Mouse (Mus musculus): ENCODE measurements around the gene 6030408B16Rik. TPM values are rescaled to one million over a fixed set of nuclear protein-coding genes. Genes with fewer than 3 reads are reported as not detected.
A peak's percentile ranks its signal among the peaks of the same experiment; 100 is the strongest.

Gene 6030408B16Rik
- under 1 TPM; 0.26 to 0.27 TPM for total RNA-seq (2021)
- long read RNA-seq, experiment 1, result 0 reads
- long read RNA-seq, experiment 2, partial matches to known transcripts, result 0 of 1 reads
- long read RNA-seq, experiment 2, other reads (novel, unspliced or antisense), result 0 of 1 reads

GRCm38 (mm10) chr15:101293025-101293621, at the start of gene 6030408B16Rik:
TSS of gene 6030408B16Rik (plus strand) at chr15:101293212.
- no peak for DNase-seq (ENCODE audit: low spot score)

DNA sequence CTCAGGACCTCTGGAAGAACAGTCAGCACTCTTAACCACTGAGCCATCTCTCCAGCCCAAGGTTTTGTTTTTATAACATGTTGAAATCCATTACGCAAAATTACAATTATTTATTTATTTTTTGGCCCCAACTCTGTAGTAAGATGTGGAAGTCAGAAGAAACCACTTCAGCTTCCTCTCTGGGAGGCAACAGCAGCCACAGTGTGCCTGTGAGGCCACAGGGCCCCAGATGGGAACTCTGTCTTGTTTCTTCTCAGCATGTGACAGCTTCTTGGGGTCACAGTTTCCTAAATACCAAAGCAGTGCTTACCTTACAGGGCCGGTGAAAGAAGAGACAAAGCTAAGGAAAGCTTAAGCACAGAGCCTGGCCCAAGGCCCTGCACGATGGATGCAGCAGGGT, 49.0 kb upstream of the 6030408B16Rik start:
- no peak for DNase-seq (ENCODE audit: low spot score)

DNA sequence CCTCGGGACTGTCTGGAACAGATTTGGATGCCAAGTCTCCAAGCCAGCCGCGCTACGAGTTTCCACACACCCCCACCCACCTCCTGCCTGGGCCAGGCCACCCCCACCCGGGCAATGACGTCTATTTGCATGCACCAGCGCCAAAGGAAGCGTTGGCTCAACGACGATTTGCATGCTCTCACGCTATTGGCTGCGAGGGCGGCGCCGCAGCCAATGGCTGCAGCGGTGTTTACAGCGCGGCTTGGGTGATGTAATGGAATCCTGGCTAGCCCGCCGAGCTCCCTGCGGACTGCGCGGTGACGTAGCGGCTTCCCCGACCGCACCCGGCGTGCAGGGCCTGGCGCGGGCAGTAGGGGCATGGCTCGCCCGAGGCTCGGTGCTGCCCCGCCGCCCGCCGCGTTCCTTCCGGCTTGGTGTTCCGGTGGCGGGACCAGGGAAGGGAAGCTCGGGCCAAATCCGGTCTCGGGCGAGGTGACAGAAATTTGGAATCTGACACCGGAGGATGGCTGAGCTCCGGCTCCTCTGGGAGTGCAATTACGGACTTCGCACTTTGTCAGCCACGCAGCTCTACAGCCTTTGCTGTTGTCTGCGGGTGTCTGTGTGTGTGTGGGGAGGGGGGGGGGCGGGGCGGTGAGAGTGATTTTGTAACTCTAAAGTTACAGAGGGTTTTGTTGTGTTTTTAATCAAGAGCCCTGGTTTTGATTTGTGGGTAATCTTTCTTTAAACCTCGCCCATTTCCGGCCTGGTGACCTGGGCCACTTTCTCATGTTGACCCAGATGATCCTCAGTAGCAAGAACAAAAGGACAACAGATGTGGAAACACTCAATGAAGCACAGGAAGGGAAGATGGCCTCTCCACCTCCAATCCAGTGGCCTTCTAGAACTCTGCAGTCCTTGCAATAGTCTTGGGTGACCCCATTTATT, 46.5 kb upstream of the 6030408B16Rik start:
- DNase-seq (ENCODE audit: low spot score), result peak; percentile 97

- DNase-seq (ENCODE audit: low spot score), result no peak
Measured at GRCm38 (mm10) chr15:101247155-101247498, 45.9 kb upstream of the 6030408B16Rik start.

GRCm38 (mm10) chr15:101248029-101248710, 44.8 kb upstream of the 6030408B16Rik start:
- DNase-seq (ENCODE audit: low spot score), result peak; percentile 68

DNA sequence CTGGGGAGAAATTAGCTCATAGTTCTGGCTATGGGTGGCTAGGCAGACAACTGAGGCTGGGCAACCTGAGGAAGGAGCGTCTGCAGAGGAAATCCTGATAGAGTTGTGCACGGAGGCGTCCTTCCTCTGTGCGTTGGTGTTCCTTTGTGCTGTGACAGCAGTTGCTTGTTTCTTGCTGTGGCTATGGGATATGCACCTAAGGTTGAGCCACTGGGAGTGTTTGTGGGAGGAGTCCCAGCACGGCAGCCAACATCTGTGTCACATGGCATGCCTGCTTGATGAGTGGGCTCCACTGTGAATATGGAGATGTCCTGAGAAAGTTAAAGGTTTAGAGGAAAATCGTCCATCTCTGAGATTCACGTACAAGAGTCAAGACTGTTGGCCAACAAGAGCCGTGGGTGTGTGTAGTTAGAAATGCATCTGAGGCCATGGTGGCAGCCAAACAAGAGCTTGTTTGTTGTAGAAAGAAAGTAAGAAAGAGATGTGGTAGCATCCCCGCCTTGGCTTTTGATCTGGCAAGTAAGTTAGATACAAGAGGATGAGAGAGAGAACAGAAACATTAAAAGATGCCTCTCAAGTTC, 42.7 kb upstream of the 6030408B16Rik start:
- DNase-seq (ENCODE audit: low spot score), result no peak

DNA sequence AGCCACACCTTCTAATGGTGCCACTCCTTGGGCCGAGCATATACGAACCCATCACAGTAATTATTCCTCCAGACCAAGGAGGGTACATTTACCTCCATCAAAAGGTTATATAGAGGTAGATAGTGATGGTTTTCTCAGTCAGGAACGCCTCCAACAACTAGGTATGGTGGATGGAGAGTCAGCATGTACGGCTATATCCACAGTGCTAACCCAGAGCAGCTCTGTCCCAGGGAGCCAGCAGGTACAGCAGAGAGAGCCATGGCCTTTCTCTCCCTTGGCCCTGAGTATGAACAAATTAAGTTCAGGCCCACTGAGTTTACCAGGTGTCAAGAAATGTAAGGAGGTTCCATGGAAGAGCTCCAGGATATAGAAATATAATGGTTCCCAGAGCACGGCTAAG, 41.1 kb upstream of the 6030408B16Rik start:
- no peak for DNase-seq (ENCODE audit: low spot score)

DNA sequence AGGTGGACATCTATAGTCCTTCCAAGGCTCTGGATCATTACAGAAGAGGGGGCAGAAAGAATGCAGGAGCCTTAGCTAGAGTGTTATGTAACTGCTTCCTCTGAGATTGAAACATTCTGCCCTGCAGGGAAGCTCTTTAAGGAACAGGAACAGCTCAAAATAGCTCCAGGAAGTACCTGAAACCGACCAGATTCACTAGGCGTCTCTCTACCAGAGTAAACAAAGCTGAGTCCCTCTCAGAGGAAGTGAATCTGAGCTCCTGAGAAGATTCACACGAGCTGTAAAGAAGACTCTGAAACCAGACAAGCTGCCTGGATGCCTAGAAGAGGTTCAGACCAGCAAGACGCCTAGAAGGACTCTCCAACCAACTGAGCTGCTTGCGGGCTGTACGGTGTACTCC, 40.4 kb upstream of the 6030408B16Rik start:
- DNase-seq (ENCODE audit: low spot score), result no peak

- no peak for DNase-seq (ENCODE audit: low spot score)
Measured at GRCm38 (mm10) chr15:101253563-101253885, 39.5 kb upstream of the 6030408B16Rik start.

GRCm38 (mm10) chr15:101253886-101254795, 38.9 kb upstream of the 6030408B16Rik start, which contains the start of gene Nr4a1:
TSS of gene Nr4a1 (plus strand) at chr15:101254269.
- peak; percentile 91 for DNase-seq (ENCODE audit: low spot score)

- DNase-seq (ENCODE audit: low spot score), result no peak
Measured at GRCm38 (mm10) chr15:101255842-101256462, 37.1 kb upstream of the 6030408B16Rik start.

DNA sequence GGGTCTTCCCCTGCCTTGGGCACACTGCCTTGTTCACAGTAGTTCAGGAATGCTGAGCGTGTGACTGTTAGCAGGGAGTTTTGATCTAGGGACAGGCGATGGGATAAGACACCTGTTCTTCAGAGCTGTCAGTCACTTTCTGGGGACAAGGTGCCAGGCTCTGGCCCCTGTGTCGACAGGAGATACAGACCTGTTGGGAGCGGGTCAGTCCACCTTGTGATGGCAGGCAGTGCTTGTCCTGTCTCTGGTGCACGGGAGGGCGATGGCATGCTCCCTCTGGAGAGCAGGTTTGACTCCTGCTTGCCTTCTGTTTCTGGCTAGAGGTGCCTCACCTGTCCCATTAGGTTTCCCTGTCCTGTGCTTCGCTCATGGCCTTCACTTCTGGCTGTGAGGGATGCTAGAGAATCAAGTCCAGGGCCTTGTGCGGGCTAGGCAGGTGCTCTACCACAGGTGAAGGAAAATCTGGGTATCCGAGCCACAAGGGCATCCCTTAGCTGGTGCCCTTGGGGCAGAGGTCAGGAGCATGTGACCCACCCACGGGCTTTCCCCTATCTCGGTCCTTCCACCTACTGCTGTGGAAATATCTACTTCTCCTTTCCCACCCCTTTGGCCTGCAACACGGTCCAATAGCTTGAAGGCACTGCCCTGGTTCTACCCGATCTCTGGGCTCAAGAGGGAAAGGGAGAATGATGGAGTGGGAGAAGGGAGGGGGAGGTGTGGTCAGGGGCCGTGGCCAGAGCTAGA, 36.4 kb upstream of the 6030408B16Rik start:
- no peak for DNase-seq (ENCODE audit: low spot score)

- DNase-seq (ENCODE audit: low spot score), result no peak
Measured at GRCm38 (mm10) chr15:101258420-101258819, 34.6 kb upstream of the 6030408B16Rik start.

GRCm38 (mm10) chr15:101259922-101260321, 33.1 kb upstream of the 6030408B16Rik start:
- DNase-seq (ENCODE audit: low spot score), result no peak

- peak; percentile 96 for DNase-seq (ENCODE audit: low spot score)
Measured at GRCm38 (mm10) chr15:101260387-101260786, 32.6 kb upstream of the 6030408B16Rik start.

DNA sequence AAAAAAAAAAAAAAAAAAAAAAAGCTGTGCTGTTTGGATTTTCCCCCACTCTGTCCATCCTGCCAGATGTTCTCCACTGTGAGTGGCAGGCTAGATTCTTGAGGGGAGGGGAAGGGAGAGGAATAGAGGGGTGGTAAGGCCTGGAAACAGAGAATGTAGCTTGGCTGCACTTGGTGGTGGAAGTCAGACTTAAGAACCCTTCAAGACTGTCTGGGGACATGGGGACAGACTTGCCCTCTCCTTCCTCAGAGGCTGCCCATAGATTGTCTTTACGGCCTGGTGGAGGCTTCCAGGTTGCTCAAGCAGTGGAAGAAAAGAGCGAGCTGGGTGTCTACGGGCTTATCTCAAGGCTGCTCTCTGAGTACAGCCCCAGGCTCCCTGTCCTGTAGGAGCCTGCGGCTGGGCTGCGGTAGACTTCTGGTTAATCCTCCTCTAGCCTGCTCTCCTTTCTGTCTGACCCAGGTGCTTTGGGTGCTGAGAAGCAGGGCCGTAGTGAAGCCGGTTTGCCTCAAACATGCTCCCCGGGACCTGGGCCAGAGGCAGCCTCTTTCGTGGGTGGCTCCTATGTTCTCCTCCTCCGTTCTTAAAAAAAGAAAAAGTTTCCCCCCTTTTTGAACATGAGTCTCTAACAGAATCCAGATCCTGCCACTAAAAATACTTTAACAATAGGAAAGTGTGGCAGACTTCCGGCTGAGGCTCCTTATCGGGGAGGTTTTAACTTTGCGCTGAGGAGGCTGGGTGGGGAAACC, 32.0 kb upstream of the 6030408B16Rik start:
- DNase-seq (ENCODE audit: low spot score), result peak; percentile 54

DNA sequence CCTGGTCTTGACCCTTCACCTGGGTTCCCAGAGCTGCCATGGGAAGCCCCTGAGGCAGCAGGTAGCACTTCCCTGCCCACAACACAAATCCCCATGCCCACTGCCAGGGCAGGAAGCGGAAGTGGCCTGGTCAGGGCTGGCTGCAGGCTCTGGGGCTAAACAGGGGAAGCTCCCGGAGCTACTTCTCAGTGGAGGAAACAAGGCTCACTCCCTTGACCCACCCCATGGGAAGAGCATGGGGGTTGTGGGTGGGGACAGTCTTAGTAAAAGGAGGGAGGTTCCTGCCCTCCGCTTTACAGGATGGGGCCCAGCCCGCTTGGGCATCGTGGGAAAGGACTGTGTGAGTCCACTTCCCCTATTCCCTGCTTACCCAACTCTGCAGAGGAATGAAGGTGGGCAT, 30.5 kb upstream of the 6030408B16Rik start:
- DNase-seq (ENCODE audit: low spot score), result no peak

DNA sequence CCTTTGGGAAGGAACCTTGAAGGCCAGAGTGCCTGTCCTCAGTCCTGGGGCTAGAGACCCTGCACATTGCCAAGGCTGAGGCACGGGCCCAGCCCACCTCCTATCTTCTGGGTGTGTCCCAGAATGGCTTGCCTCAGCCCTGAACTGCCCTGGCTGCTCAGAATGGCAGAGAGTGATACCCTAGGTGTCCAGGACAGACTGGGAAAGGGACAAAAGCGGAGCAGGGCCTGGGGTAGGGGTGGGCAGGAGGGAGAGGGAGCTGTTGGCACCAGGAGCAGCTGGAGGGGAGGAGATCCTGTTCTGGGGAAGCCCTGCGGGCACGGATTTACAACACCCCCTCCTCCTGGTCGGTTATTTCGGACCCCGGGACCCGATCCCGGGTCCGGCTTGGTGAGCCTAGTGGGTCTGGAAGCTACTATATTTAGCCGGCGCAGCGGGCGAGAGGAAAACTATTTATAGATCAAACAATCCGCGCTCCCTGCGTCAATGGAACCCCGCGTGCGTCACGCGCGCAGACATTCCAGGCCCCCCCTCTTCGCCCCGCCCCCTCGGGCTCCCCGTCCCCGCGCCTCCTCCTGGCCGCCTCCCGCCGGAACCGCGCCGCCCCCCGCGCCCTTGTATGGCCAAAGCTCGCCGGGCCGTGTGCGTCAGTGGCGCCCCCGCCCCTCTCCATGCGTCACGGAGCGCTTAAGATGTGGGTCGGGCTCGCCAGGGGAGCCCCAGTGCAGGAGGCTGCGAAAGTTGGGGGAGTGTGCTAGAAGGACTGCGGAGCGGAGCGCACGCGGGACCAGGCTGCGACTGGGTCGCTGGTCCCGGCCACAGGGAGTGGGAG, 26.7 kb upstream of the 6030408B16Rik start:
- DNase-seq (ENCODE audit: low spot score), result peak; percentile 97

Measured in gastrocnemius, adult 18-20 months (tissue).